Mouse (Mus musculus) forebrain, embryonic 13.5 days (tissue): ENCODE data around the gene Adam30. TPM values are rescaled to one million over a fixed set of nuclear protein-coding genes. Genes with fewer than 3 reads are reported as not detected.

Source experiments
- ATAC-seq: fragments of 200-750 bp; cut with Nextera tagmentation; 2 replicates; pipeline ENCODE4 v1.8.0; 2017
- H3K27ac ChIP-seq: fragments of 300-500 bp; sonication (generic); 2 replicates; pipeline ENCODE4 v1.5.1; 2015; ENCODE audit warnings: inconsistent platforms, mild to moderate bottlenecking, moderate library complexity
- H3K27me3 ChIP-seq: fragments of 300-500 bp; sonication (generic); 2 replicates; pipeline ENCODE4 v1.6.1; 2015; ENCODE audit warnings: mild to moderate bottlenecking, inconsistent platforms
- H3K36me3 ChIP-seq: fragments of 300-500 bp; sonication (generic); 2 replicates; pipeline ENCODE4 v1.6.1; 2015; ENCODE audit warnings: mild to moderate bottlenecking, inconsistent platforms; ENCODE audit not compliant: poor library complexity, severe bottlenecking
- H3K4me1 ChIP-seq: fragments of 300-500 bp; sonication (generic); 2 replicates; pipeline ENCODE4 v1.6.1; 2015; ENCODE audit warnings: inconsistent platforms
- H3K4me2 ChIP-seq: fragments of 300-500 bp; sonication (generic); 2 replicates; pipeline ENCODE4 v1.6.1; 2015; ENCODE audit warnings: inconsistent platforms, mild to moderate bottlenecking, moderate library complexity
- H3K4me3 ChIP-seq: fragments of 300-500 bp; sonication (generic); 2 replicates; pipeline ENCODE4 v1.5.1; 2015; ENCODE audit warnings: mild to moderate bottlenecking, inconsistent platforms
- H3K9ac ChIP-seq: fragments of 300-500 bp; sonication (generic); 2 replicates; pipeline ENCODE4 v1.6.1; 2015; ENCODE audit warnings: mild to moderate bottlenecking, inconsistent platforms
- H3K9me3 ChIP-seq: fragments of 300-500 bp; sonication (generic); replicated peaks from 2 replicates; pipeline ENCODE4 v1.6.1; 2016; ENCODE audit warnings: inconsistent platforms
- WGBS: fragments of 180-500 bp; shearing (Covaris S2); methylation state at CpG from one replicate; pipeline ENCODE4 v1.1.7; 2015; 5-methylcytosine and 5-hydroxymethylcytosine counted together
- polyA plus RNA-seq: library from polyadenylated mRNA; unstranded; fragments of >200 nt; fragmentation: Nextera tagmentation; extraction: Ambion mirVana; gene quantifications from 2 replicates; pipeline ENCODE4 v1.2.1, GENCODE M21; 2015

The Adam30 gene
- polyA plus RNA-seq, 1 experiment from 2014 or later: not detected

- Histone ChIP-seq H3K9ac (no peak overlapping the region), H3K4me3 (no peak overlapping the region), H3K4me1 (no peaks in the 10 kb centered on the region), H3K4me2 (no peak overlapping the region), H3K9me3 (no peaks in the 10 kb centered on the region), H3K27me3 (no peaks in the 10 kb centered on the region), H3K27ac (no peak overlapping the region), H3K36me3 (peaks cover 76% of the 10 kb centered on the region)
- WGBS: 91% methylated on average over 14 of the region's 14 CpGs
- no peak for ATAC-seq
These were observed 12.7 kb upstream of the Adam30 start for GRCm38 (mm10) chr3:98147706-98148105.

- H3K9ac ChIP-seq: no peak overlapping the region
- no peaks in the 10 kb centered on the region for H3K9me3 ChIP-seq
- no peaks in the 10 kb centered on the region for H3K4me1 ChIP-seq
- no peak overlapping the region for H3K4me3 ChIP-seq
- H3K4me2 ChIP-seq: no peak overlapping the region
- WGBS: 95% methylated on average over 11 of the region's 11 CpGs
- peaks cover 54% of the 10 kb centered on the region for H3K36me3 ChIP-seq
- H3K27me3 ChIP-seq: no peaks in the 10 kb centered on the region
- no peak overlapping the region for H3K27ac ChIP-seq
- no peak for ATAC-seq
These were observed 10.5 kb upstream of the Adam30 start for GRCm38 (mm10) chr3:98149881-98150280.

GRCm38 (mm10) chr3:98151016-98151415, 9.4 kb upstream of the Adam30 start:
- no peak for ATAC-seq
- 91% methylated on average over 10 of the region's 10 CpGs for WGBS

DNA sequence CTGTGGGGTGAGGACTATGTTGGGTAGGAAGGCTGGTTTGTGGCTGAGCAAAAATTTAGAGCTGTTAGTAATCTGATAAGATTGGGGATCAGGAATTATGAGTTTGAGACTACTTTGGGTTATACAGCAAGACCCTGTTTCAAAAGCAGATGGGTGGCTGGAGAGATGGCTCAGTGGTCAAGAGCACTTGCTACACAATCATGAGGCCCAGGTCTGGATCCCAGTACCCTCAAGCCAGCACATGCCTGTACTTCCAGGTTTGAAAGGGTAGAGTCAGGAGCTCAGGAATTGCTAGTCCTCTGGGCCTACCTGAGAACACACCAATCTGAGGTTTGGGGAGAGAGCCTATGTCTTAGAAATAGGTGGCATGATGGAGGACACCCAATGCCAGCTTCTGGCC, 7.0 kb upstream of the Adam30 start:
- no peak for ATAC-seq
- H3K27ac ChIP-seq: no peak overlapping the region
- peaks cover 19% of the 10 kb centered on the region for H3K36me3 ChIP-seq

More at GRCm38 (mm10) chr3:98151016-98151415, 9.4 kb upstream of the Adam30 start:
- no peak overlapping the region for H3K4me2 ChIP-seq
- peaks cover 44% of the 10 kb centered on the region for H3K36me3 ChIP-seq
- no peaks in the 10 kb centered on the region for H3K4me1 ChIP-seq
- H3K27me3 ChIP-seq: no peaks in the 10 kb centered on the region
- H3K4me3 ChIP-seq: no peak overlapping the region
- H3K9ac ChIP-seq: no peak overlapping the region
- no peak overlapping the region for H3K27ac ChIP-seq
- H3K9me3 ChIP-seq: no peaks in the 10 kb centered on the region

GRCm38 (mm10) chr3:98156158-98156557, 4.3 kb upstream of the Adam30 start:
- no peak for ATAC-seq
- Histone ChIP-seq H3K27me3 (no peaks in the 10 kb centered on the region), H3K9ac (no peak overlapping the region), H3K4me3 (no peak overlapping the region), H3K36me3 (peaks cover 2% of the 10 kb centered on the region; the same call in 1 of the 2 replicates), H3K9me3 (no peaks in the 10 kb centered on the region), H3K27ac (no peak overlapping the region), H3K4me2 (no peak overlapping the region), H3K4me1 (no peaks in the 10 kb centered on the region)
- 57% methylated on average over 4 of the region's 4 CpGs for WGBS

More for the DNA sequence above, 7.0 kb upstream of the Adam30 start:
- Histone ChIP-seq H3K27me3 (no peaks in the 10 kb centered on the region), H3K4me2 (no peak overlapping the region), H3K4me3 (no peak overlapping the region), H3K9ac (no peak overlapping the region), H3K4me1 (no peaks in the 10 kb centered on the region), H3K9me3 (no peaks in the 10 kb centered on the region)

DNA sequence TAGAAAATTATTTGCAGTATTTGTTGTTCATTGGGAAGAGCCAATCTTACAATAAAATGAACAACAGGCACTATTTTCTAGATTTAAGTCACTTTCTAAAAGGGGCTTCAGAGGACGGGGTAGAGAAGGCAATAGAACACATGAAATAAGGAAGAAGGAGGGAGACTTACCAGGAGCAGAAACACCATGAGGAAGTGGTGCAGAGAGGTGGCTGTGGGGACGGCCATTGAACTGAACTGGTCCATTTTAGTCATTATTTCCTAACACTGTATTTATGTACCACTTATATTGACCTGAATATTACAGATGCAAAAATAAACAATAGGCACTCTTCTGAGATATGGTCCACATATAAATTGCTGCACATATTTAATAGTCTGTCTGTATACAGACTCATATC, 3.4 kb upstream of the Adam30 start:
- Histone ChIP-seq H3K27ac (no peak overlapping the region), H3K36me3 (no peaks in the 10 kb centered on the region), H3K4me2 (no peak overlapping the region), H3K9ac (no peak overlapping the region), H3K4me1 (no peaks in the 10 kb centered on the region), H3K4me3 (no peak overlapping the region), H3K9me3 (no peaks in the 10 kb centered on the region), H3K27me3 (no peaks in the 10 kb centered on the region)
- ATAC-seq: no peak
- WGBS: 68% methylated on average over 2 of the region's 2 CpGs

DNA sequence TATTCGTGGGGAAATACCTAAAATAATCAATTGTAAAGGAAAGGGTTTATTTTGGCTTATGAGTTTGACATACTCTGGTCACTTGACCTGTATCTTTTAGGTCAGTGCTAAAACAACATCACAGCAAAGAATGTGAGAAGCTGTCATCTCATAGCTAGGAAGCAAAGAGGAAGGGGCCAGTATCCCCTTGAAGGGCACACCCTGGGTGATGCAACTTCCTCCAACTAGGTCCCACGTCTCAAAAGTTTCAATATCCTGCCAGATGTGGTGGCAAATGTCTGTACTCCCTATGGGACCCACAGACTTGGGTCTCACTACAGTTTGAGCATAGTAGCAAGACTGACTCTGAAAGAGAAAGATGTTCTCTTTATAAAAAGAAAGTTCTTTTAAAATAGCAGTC, 2.8 kb upstream of the Adam30 start:
- Histone ChIP-seq H3K4me2 (no peak overlapping the region), H3K36me3 (no peaks in the 10 kb centered on the region), H3K4me1 (no peaks in the 10 kb centered on the region), H3K27ac (no peak overlapping the region), H3K4me3 (no peak overlapping the region), H3K9me3 (no peaks in the 10 kb centered on the region), H3K27me3 (no peaks in the 10 kb centered on the region), H3K9ac (no peak overlapping the region)
- 70% methylated on average over 2 of the region's 2 CpGs for WGBS
- ATAC-seq: no peak

GRCm38 (mm10) chr3:98158646-98159045, 1.8 kb upstream of the Adam30 start:
- Histone ChIP-seq H3K4me1 (no peaks in the 10 kb centered on the region), H3K27ac (no peak overlapping the region), H3K27me3 (no peaks in the 10 kb centered on the region), H3K9ac (no peak overlapping the region), H3K9me3 (no peaks in the 10 kb centered on the region), H3K4me2 (no peak overlapping the region), H3K36me3 (no peaks in the 10 kb centered on the region), H3K4me3 (no peak overlapping the region)
- no peak for ATAC-seq
- WGBS: 70% methylated on average over 4 of the region's 4 CpGs

GRCm38 (mm10) chr3:98159289-98159688, 1.1 kb upstream of the Adam30 start:
- no peak overlapping the region for H3K4me2 ChIP-seq
- no peaks in the 10 kb centered on the region for H3K36me3 ChIP-seq
- H3K4me3 ChIP-seq: no peak overlapping the region
- no peaks in the 10 kb centered on the region for H3K9me3 ChIP-seq
- no peaks in the 10 kb centered on the region for H3K4me1 ChIP-seq
- 18% methylated on average over 4 of the region's 4 CpGs for WGBS
- ATAC-seq: peak; percentile 55; the same call in 1 of the 2 replicates
- H3K9ac ChIP-seq: no peak overlapping the region
- no peak overlapping the region for H3K27ac ChIP-seq
- no peaks in the 10 kb centered on the region for H3K27me3 ChIP-seq

DNA sequence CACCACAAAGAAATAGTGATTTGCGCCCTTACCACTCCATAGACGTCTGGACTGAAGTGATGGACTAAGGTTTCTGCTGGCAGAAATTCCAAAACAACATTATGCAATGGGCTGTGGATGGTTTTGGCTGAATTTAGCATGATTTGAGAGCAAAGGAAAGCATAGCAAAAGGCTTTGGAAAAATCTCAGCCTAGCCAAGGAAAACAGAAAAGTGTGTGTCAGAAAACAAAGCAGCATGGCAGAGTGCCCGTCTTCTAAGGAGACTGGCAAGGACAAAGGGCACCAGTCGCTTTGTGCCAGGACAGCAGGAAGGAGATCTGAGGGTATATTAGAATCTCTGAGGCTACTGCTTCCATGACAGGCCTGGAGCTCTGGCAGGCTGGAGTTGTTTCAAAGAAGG, 17.9 kb downstream of the Adam30 start:
- no peaks in the 10 kb centered on the region for H3K36me3 ChIP-seq
- no peak overlapping the region for H3K27ac ChIP-seq
- WGBS: 70% methylated on average over 4 of the region's 4 CpGs
- ATAC-seq: no peak
- H3K4me2 ChIP-seq: no peak overlapping the region
- no peak overlapping the region for H3K9ac ChIP-seq
- H3K9me3 ChIP-seq: no peaks in the 10 kb centered on the region
- H3K27me3 ChIP-seq: no peaks in the 10 kb centered on the region
- H3K4me3 ChIP-seq: no peak overlapping the region
- H3K4me1 ChIP-seq: no peaks in the 10 kb centered on the region

GRCm38 (mm10) chr3:98180805-98181204, 20.4 kb downstream of the Adam30 start:
- peaks cover 10% of the 10 kb centered on the region; the same call in 1 of the 2 replicates for H3K4me1 ChIP-seq
- H3K9me3 ChIP-seq: no peaks in the 10 kb centered on the region
- H3K27me3 ChIP-seq: no peaks in the 10 kb centered on the region
- H3K9ac ChIP-seq: no peak overlapping the region
- H3K4me2 ChIP-seq: no peak overlapping the region
- WGBS: 21% methylated on average over 7 of the region's 7 CpGs
- H3K36me3 ChIP-seq: no peaks in the 10 kb centered on the region
- peak; percentile 81 for ATAC-seq
- H3K27ac ChIP-seq: no peak overlapping the region
- no peak overlapping the region for H3K4me3 ChIP-seq

GRCm38 (mm10) chr3:98185163-98185714, 24.8 kb downstream of the Adam30 start:
- Histone ChIP-seq H3K36me3 (no peaks in the 10 kb centered on the region), H3K4me3 (no peak overlapping the region), H3K9me3 (no peaks in the 10 kb centered on the region), H3K27me3 (no peaks in the 10 kb centered on the region), H3K27ac (no peak overlapping the region), H3K4me2 (no peak overlapping the region), H3K4me1 (peaks cover 10% of the 10 kb centered on the region; the same call in 1 of the 2 replicates), H3K9ac (no peak overlapping the region)
- 43% methylated on average over 10 of the region's 10 CpGs for WGBS
- 0 out of 2 replicates have a peak, but pooled peaks have one; percentile 41 for ATAC-seq

- no peaks in the 10 kb centered on the region for H3K27me3 ChIP-seq
- H3K9ac ChIP-seq: no peak overlapping the region
- ATAC-seq: no peak
- no peak overlapping the region for H3K4me2 ChIP-seq
- H3K27ac ChIP-seq: no peak overlapping the region
- no peak overlapping the region for H3K4me3 ChIP-seq
- peaks cover 10% of the 10 kb centered on the region; the same call in 1 of the 2 replicates for H3K4me1 ChIP-seq
- WGBS: 95% methylated on average over 3 of the region's 3 CpGs
- no peaks in the 10 kb centered on the region for H3K36me3 ChIP-seq
- no peaks in the 10 kb centered on the region for H3K9me3 ChIP-seq
These were observed 27.3 kb downstream of the Adam30 start for GRCm38 (mm10) chr3:98187777-98188176.
